Mouse (Mus musculus) liver, embryonic 14.5 days (tissue): Measurements from ENCODE around the gene Camk2d. TPM values are rescaled to one million over a fixed set of nuclear protein-coding genes. Genes with fewer than 3 reads are reported as not detected.

Source experiments
- ATAC-seq: fragments of 200-750 bp; cut with Nextera tagmentation; 2 replicates; pipeline ENCODE4 v1.8.0; 2017; ENCODE audit warnings: moderate number of reproducible peaks, mild to moderate bottlenecking, moderate library complexity; ENCODE audit not compliant: insufficient read depth
- DNase-seq, 3 experiments: peaks; one replicate each; pipeline ENCODE4 v3.0.0-alpha.2; 2012 to 2013; ENCODE audit warnings: low read depth in 3 of 3, low spot score in 3 of 3
- H3K27ac ChIP-seq: fragments of 300-500 bp; sonication (generic); 2 replicates; pipeline ENCODE4 v1.5.1; 2014; ENCODE audit warnings: moderate library complexity, mild to moderate bottlenecking, control low read depth, inconsistent platforms
- H3K27me3 ChIP-seq: fragments of 300-500 bp; sonication (generic); 2 replicates; pipeline ENCODE4 v1.6.1; 2014; ENCODE audit warnings: mild to moderate bottlenecking, low read length, moderate library complexity; ENCODE audit not compliant: control insufficient read depth, insufficient read depth
- H3K36me3 ChIP-seq: fragments of 300-500 bp; sonication (generic); replicated peaks from 2 replicates; pipeline ENCODE4 v1.6.1; 2014; ENCODE audit warnings: low read depth; ENCODE audit not compliant: control insufficient read depth, insufficient read depth
- H3K4me1 ChIP-seq, 2 experiments: fragments of 200-500 bp in 1 of 2; fragments of 300-500 bp in 1 of 2; sonication (generic) in 1 of 2; replicated peaks; 2 replicates each; pipeline ENCODE4 v1.6.1; 2012 to 2014; ENCODE audit warnings: antibody characterized with exemption in 1 of 2, inconsistent platforms in 1 of 2, low read length in 1 of 2; ENCODE audit not compliant: control insufficient read depth in 2 of 2, insufficient read depth in 2 of 2
- H3K4me2 ChIP-seq: fragments of 300-500 bp; sonication (generic); 2 replicates; pipeline ENCODE4 v1.6.1; 2014; ENCODE audit warnings: low read depth, mild to moderate bottlenecking, control low read depth, moderate library complexity
- H3K4me3 ChIP-seq, 2 experiments: fragments of 200-500 bp in 1 of 2; fragments of 300-500 bp in 1 of 2; sonication (generic) in 1 of 2; 2 replicates each; pipeline ENCODE4 v1.5.1; 2012 to 2014; ENCODE audit warnings: low read depth in 2 of 2, low read length in 2 of 2, mild to moderate bottlenecking in 2 of 2, control low read depth in 1 of 2, inconsistent platforms in 1 of 2, moderate library complexity in 1 of 2; ENCODE audit not compliant: insufficient read depth in 1 of 2
- H3K9ac ChIP-seq: fragments of 300-500 bp; sonication (generic); replicated peaks from 2 replicates; pipeline ENCODE4 v1.6.1; 2014; ENCODE audit warnings: mild to moderate bottlenecking, control low read depth, moderate library complexity
- H3K9me3 ChIP-seq: fragments of 300-500 bp; sonication (generic); 2 replicates; pipeline ENCODE4 v1.6.1; 2016; ENCODE audit warnings: low read length, mixed read lengths; ENCODE audit not compliant: control insufficient read depth
- CTCF ChIP-seq: IDR thresholded peaks from 2 replicates; pipeline ENCODE4 v1.5.1; 2016; ENCODE audit warnings: antibody characterized with exemption, low read depth, control low read depth
- EP300 ChIP-seq: IDR thresholded peaks from 2 replicates; pipeline ENCODE4 v1.6.1; 2016; ENCODE audit warnings: antibody characterized with exemption, low read depth
- WGBS: fragments of 180-500 bp; shearing (Covaris S2); extraction: QIAGEN DNeasy Blood & Tissue Kit; methylation state at CpG from one replicate; pipeline ENCODE4 v1.1.7; 2014; ENCODE audit not compliant: insufficient replicate concordance; 5-methylcytosine and 5-hydroxymethylcytosine counted together
- polyA plus RNA-seq, 2 experiments: library from polyadenylated mRNA; depleted of rRNA in 1 of 2; stranded (reverse) in 1 of 2; unstranded in 1 of 2; fragments of >200 nt; fragmentation: Nextera tagmentation in 1 of 2; extraction: Ambion mirVana in 1 of 2; gene quantifications; 2 replicates each; pipeline versions ENCODE4 v1.2.1 to v1.2.3; 2012 to 2014

The Camk2d gene
- polyA plus RNA-seq, 2 experiments, result 2.2 to 3.7 TPM

DNA sequence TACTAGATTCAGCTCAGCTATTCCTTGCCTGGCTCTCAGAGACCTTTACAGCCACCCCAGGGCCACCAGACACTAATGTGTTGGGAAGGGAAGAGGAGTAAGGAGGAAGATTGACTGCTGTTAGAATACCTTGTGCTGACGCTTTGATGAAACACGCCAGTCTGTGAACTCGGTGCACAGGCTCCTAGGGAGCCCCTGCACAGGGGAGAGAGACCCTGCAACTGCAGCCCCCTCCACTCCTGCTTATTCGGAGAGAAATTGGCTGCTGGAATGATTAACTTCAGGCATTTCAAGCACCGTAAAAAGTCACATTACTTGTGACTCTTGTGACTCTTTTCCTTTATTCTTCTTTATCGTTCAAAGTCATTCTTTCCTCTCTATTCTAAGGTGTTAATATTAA lies 75.2 kb downstream of the Camk2d start:
- H3K9ac ChIP-seq, result no peak overlapping the region
- TF ChIP-seq CTCF (no peak), EP300 (no peak)
- H3K36me3 ChIP-seq, result no peaks in the 10 kb centered on the region
- no peak overlapping the region for H3K4me2 ChIP-seq
- H3K4me1 ChIP-seq, result peaks cover 0 to 2% of the 10 kb centered on the region in 2 experiments; a peak in 1 of 4 replicates
- no peak overlapping the region for H3K27ac ChIP-seq
- DNase-seq (no peak), ATAC-seq (no peak)
- H3K27me3 ChIP-seq, result no peaks in the 10 kb centered on the region
- H3K4me3 ChIP-seq, result no peak overlapping the region
- no peaks in the 10 kb centered on the region for H3K9me3 ChIP-seq
- WGBS, result 63% methylated on average over 6 of the region's 6 CpGs

DNA sequence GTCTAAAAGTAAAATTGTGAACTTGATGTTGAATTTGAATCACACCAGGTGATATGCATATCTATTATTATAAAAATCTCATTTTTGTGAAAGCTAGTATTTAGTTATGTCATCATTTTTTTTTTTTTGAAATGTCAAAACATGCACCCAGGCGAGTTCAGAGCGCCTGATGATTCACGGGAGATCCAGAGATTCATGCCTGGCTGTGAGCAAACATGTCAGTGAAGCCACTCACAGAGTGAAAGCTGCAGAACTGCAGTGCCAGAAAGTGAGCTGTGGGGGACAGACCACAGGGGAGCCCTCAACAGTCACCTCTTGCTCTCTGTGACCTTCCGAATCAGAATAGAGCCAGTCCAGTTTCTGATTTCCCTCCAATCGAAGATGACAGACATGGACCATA lies 84.9 kb downstream of the Camk2d start:
- H3K4me2 ChIP-seq, result no peak overlapping the region
- WGBS, result 68% methylated on average over 5 of the region's 5 CpGs
- no peaks in the 10 kb centered on the region for H3K4me1 ChIP-seq
- H3K4me3 ChIP-seq, result no peak overlapping the region
- no peak for DNase-seq
- no peak overlapping the region for H3K9ac ChIP-seq
- TF ChIP-seq EP300, result no peak
- TF ChIP-seq CTCF, result no peak
- no peak for ATAC-seq
- H3K27ac ChIP-seq, result no peak overlapping the region
- H3K36me3 ChIP-seq, result no peaks in the 10 kb centered on the region
- no peaks in the 10 kb centered on the region for H3K9me3 ChIP-seq
- no peaks in the 10 kb centered on the region for H3K27me3 ChIP-seq

DNA sequence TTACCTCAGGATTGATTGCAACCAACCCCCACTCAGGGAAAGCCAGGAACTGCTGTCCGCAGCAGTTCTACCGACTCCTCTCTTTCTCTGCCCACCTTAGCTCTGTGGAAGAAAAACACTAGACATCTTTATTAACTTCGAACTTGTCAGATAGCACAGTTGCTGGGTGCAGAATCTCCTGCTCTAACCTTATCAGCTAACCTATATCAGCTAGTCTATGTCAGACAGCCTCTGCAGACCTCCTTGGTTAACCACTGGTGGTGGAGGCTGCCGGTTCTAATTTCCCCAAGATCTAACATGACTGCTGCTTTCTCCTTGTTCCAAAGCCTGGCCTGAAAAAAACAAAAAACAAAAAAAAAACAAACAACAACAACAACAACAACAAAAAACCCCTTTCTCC lies 85.9 kb downstream of the Camk2d start:
- Histone ChIP-seq H3K27me3 (no peaks in the 10 kb centered on the region), H3K27ac (no peak overlapping the region), H3K36me3 (no peaks in the 10 kb centered on the region), H3K4me3 (no peak overlapping the region), H3K9me3 (no peaks in the 10 kb centered on the region), H3K4me1 (no peaks in the 10 kb centered on the region), H3K9ac (no peak overlapping the region), H3K4me2 (no peak overlapping the region)
- ATAC-seq (no peak), DNase-seq (no peak)
- no peak for TF ChIP-seq CTCF
- no peak for TF ChIP-seq EP300
- 30% methylated on average over 4 of the region's 4 CpGs for WGBS

DNA sequence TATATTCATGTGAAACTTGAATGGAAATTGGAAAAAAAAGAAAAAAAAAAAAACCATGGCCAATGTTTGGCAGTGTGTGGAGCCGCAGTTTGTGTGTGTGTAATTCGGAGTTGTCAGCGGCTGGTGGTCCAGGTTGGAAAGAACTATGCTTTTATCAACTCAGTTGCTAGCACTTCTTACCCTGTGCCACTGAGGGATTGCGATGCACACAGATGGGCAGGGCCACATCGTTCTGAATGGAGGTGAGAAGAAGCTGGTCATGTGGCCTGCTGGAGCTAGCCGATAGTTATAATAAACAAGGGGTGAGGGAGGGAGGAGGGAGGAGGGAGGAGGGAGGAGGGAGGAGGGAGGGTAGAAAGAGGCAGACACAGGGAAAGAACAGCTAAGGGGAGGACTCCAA lies 89.3 kb downstream of the Camk2d start:
- no peak for TF ChIP-seq CTCF
- TF ChIP-seq EP300, result no peak
- Histone ChIP-seq H3K4me2 (no peak overlapping the region), H3K4me1 (no peaks in the 10 kb centered on the region), H3K27me3 (no peaks in the 10 kb centered on the region), H3K27ac (no peak overlapping the region), H3K9ac (no peak overlapping the region), H3K9me3 (no peaks in the 10 kb centered on the region), H3K36me3 (no peaks in the 10 kb centered on the region), H3K4me3 (no peak overlapping the region)
- ATAC-seq (no peak), DNase-seq (no peak)
- 68% methylated on average over 6 of the region's 6 CpGs for WGBS

DNA sequence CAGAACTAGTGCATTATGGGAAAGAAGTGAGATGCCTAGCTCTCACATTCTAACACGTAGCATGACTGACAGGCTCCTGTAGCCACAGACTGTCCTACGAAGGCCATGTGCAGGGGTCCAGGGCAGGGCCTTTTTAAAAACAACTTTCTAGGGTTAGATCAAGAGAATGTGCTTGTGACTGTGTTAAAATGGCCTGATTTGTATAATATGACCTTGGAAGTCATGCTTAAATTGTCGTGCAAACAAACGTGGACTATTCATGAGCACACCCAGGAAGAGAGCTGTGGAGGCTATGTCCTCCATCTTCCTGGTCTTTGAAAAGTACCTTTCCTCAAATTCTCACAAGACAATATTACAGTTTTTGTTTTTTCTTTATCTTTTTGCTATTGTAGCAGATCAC lies 91.0 kb downstream of the Camk2d start:
- ATAC-seq (no peak), DNase-seq (no peak)
- no peak overlapping the region for H3K27ac ChIP-seq
- no peaks in the 10 kb centered on the region for H3K4me1 ChIP-seq
- no peak overlapping the region for H3K9ac ChIP-seq
- WGBS, result 58% methylated on average over 4 of the region's 4 CpGs
- H3K36me3 ChIP-seq, result no peaks in the 10 kb centered on the region
- no peak overlapping the region for H3K4me3 ChIP-seq
- no peaks in the 10 kb centered on the region for H3K27me3 ChIP-seq
- no peak overlapping the region for H3K4me2 ChIP-seq
- H3K9me3 ChIP-seq, result no peaks in the 10 kb centered on the region
- TF ChIP-seq CTCF, result no peak
- no peak for TF ChIP-seq EP300
